Mouse (Mus musculus): ENCODE measurements around the gene Sft2d1. TPM values are rescaled to one million over a fixed set of nuclear protein-coding genes. Genes with fewer than 3 reads are reported as not detected.

Sft2d1 gene
- polyA plus RNA-seq (2017; shearing (Covaris generic)) = 196 TPM

GRCm38 (mm10) chr17:8310838-8311614 lies at the start of gene Sft2d1:
TSS of gene Sft2d1 (plus strand) at chr17:8311102.

GRCm38 (mm10) chr17:8282821-8283525 lies 27.9 kb upstream of the Sft2d1 start, which contains the start of gene Mpc1:
TSS of gene Mpc1 (plus strand) at chr17:8282904.

GRCm38 (mm10) chr17:8337159-8337558 lies 26.3 kb downstream of the Sft2d1 start, which contains the start of gene Prr18:
TSS of gene Prr18 (plus strand) at chr17:8337459.

GRCm38 (mm10) chr17:8355692-8356091 lies 44.8 kb downstream of the Sft2d1 start, which contains the start of gene T2:
TSS of gene T2 (plus strand) at chr17:8355992.

Other genes starting within 250 kb of the Sft2d1 start
- 0.27 TPM for gene Gm49673, start 163.3 kb upstream of the Sft2d1 start, polyA plus RNA-seq (2017; shearing (Covaris generic))
- gene Rnaset2a, start 163.0 kb upstream of the Sft2d1 start, polyA plus RNA-seq (2017; shearing (Covaris generic)) = 32.8 TPM
- gene Fgfr1op, start 145.6 kb upstream of the Sft2d1 start, polyA plus RNA-seq (2017; shearing (Covaris generic)) = 25.5 TPM
- 8.8 TPM for gene Ccr6, start 75.1 kb upstream of the Sft2d1 start, polyA plus RNA-seq (2017; shearing (Covaris generic))
- gene Mpc1, start 28.2 kb upstream of the Sft2d1 start, polyA plus RNA-seq (2017; shearing (Covaris generic)) = 175 TPM
- not detected for gene Prr18, start 26.4 kb downstream of the Sft2d1 start, polyA plus RNA-seq (2017; shearing (Covaris generic))
- 0.82 TPM for gene T2, start 44.9 kb downstream of the Sft2d1 start, polyA plus RNA-seq (2017; shearing (Covaris generic))
- gene T, start 123.3 kb downstream of the Sft2d1 start, polyA plus RNA-seq (2017; shearing (Covaris generic)) = not detected
- gene Pde10a, start 214.3 kb downstream of the Sft2d1 start, polyA plus RNA-seq (2017; shearing (Covaris generic)) = 1.3 TPM

Measured in effector memory CD4-positive, alpha-beta T cell, adult 7 months (primary cell).